Mouse (Mus musculus) limb, embryonic 14.5 days (tissue): ENCODE results near the gene Fer. TPM values are rescaled to one million over a fixed set of nuclear protein-coding genes. Genes with fewer than 3 reads are reported as not detected.
A peak's percentile ranks its signal among the peaks of the same experiment; 100 is the strongest.

Experiments
- ATAC-seq: fragments of 200-750 bp; cut with Nextera tagmentation; 2 replicates; pipeline ENCODE4 v1.8.0; 2017; ENCODE audit warnings: low read depth, moderate number of reproducible peaks, moderate TSS enrichment; ENCODE audit not compliant: low FRiP score
- DNase-seq: peaks from one replicate; pipeline ENCODE4 v3.0.0-alpha.2; 2015; ENCODE audit warnings: low spot score
- H3K27ac ChIP-seq: fragments of 300-500 bp; sonication (generic); replicated peaks from 2 replicates; pipeline ENCODE4 v1.5.1; 2014; ENCODE audit warnings: low read depth, mild to moderate bottlenecking, low read length, moderate library complexity, mixed read lengths
- H3K27me3 ChIP-seq: fragments of 300-500 bp; sonication (generic); 2 replicates; pipeline ENCODE4 v1.6.1; 2014; ENCODE audit warnings: low read length, mixed read lengths; ENCODE audit not compliant: control insufficient read depth, insufficient read depth
- H3K36me3 ChIP-seq: fragments of 300-500 bp; sonication (generic); 2 replicates; pipeline ENCODE4 v1.6.1; 2014; ENCODE audit warnings: mild to moderate bottlenecking, low read length, moderate library complexity, mixed read lengths; ENCODE audit not compliant: control insufficient read depth, insufficient read depth
- H3K4me1 ChIP-seq: fragments of 300-500 bp; sonication (generic); 2 replicates; pipeline ENCODE4 v1.6.1; 2014; ENCODE audit warnings: antibody characterized with exemption, low read length, mixed read lengths; ENCODE audit not compliant: control insufficient read depth, insufficient read depth
- H3K4me2 ChIP-seq: fragments of 300-500 bp; sonication (generic); replicated peaks from 2 replicates; pipeline ENCODE4 v1.6.1; 2014; ENCODE audit warnings: low read depth, mild to moderate bottlenecking, low read length, moderate library complexity; ENCODE audit not compliant: severe bottlenecking
- H3K4me3 ChIP-seq: fragments of 300-500 bp; sonication (generic); replicated peaks from 2 replicates; pipeline ENCODE4 v1.5.1; 2014; ENCODE audit warnings: low read length
- H3K9ac ChIP-seq: fragments of 300-500 bp; sonication (generic); 2 replicates; pipeline ENCODE4 v1.6.1; 2014; ENCODE audit warnings: mild to moderate bottlenecking, low read depth, low read length, moderate library complexity; ENCODE audit not compliant: severe bottlenecking
- H3K9me3 ChIP-seq: fragments of 300-500 bp; sonication (generic); 2 replicates; pipeline ENCODE4 v1.6.1; 2016; ENCODE audit warnings: low read length; ENCODE audit not compliant: control insufficient read depth
- POLR2A ChIP-seq: fragments of 200-500 bp; IDR thresholded peaks from 2 replicates; pipeline ENCODE4 v1.8.0; 2012; ENCODE audit warnings: inconsistent platforms, mild to moderate bottlenecking, moderate library complexity, borderline replicate concordance; ENCODE audit not compliant: insufficient read depth, insufficient read length; ENCODE audit errors: extremely low read depth
- WGBS: fragments of 180-500 bp; shearing (Covaris S2); extraction: QIAGEN DNeasy Blood & Tissue Kit; methylation state at CpG from one replicate; pipeline ENCODE4 v1.1.7; 2014; 5-methylcytosine and 5-hydroxymethylcytosine counted together
- polyA plus RNA-seq, 2 experiments: library from polyadenylated mRNA; depleted of rRNA in 1 of 2; stranded (reverse) in 1 of 2; unstranded in 1 of 2; fragments of >200 nt; fragmentation: Nextera tagmentation in 1 of 2; extraction: Ambion mirVana in 1 of 2; gene quantifications; 2 replicates each; pipeline versions ENCODE4 v1.2.1 to v1.2.3; 2012 to 2014

Fer gene
- polyA plus RNA-seq, 2 experiments, result 11.1 to 34.7 TPM

DNA sequence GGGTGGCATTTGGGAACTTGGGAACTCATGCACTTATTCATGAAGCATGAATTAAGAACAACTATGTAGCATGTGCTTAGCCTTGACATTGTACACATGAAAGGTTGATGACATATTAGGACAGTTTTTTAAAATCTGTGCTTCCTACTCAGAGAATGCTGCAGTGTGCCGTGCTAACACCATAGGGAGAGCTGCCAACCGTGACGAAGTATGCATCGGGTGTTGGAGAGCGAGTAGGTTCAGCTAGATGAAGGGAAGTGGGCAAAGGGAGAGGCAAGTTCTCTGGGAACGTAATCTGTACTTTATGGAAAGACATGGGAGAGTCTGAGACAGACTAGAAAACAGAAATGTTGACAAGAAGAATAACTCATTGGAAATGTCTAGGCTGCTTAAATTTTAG lies 253.9 kb downstream of the Fer start:
- H3K27ac ChIP-seq, result no peak overlapping the region
- ATAC-seq (no peak), DNase-seq (no peak)
- no peaks in the 10 kb centered on the region for H3K4me1 ChIP-seq
- H3K9me3 ChIP-seq, result no peaks in the 10 kb centered on the region
- H3K4me3 ChIP-seq, result no peak overlapping the region
- H3K27me3 ChIP-seq, result no peaks in the 10 kb centered on the region
- no peak for TF ChIP-seq POLR2A
- WGBS, result 81% methylated on average over 6 of the region's 6 CpGs
- H3K9ac ChIP-seq, result no peak overlapping the region
- H3K36me3 ChIP-seq, result no peaks in the 10 kb centered on the region
- no peak overlapping the region for H3K4me2 ChIP-seq

DNA sequence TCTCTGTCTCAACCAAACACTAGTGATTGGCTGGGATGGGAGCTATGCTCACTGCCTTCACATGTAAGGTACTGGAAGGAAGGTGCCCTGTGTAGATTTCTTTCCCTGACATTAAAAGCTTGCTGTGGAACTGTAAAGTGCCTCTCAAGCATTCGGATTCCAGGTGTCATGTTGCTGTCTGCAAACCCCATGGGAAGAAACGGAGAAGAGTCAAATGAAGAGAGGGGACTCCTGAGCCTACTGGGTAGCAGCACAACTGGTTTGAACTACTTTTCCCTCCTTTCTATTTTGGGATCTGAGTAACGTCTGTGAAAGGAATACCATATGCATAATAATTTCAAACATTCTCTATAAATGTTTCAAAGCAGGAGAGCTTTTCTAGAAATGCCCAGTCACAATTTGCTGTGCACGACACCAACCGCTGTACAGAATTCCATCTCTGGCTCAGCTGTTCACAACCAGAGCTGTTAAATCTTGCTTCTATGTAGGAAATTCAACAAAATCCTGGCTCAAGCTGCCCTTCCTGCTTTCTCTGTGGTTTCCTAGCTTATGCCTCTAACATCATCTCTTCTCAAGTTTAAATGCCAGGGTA lies 256.9 kb downstream of the Fer start:
- Histone ChIP-seq H3K4me3 (no peak overlapping the region), H3K9me3 (no peaks in the 10 kb centered on the region), H3K27me3 (no peaks in the 10 kb centered on the region), H3K9ac (no peak overlapping the region), H3K4me1 (no peaks in the 10 kb centered on the region), H3K36me3 (no peaks in the 10 kb centered on the region), H3K4me2 (no peak overlapping the region), H3K27ac (no peak overlapping the region)
- TF ChIP-seq POLR2A, result no peak
- DNase-seq (no peak), ATAC-seq (0 out of 2 replicates have a peak, but pooled peaks have one; percentile 50)
- 44% methylated on average over 5 of the region's 5 CpGs for WGBS

DNA sequence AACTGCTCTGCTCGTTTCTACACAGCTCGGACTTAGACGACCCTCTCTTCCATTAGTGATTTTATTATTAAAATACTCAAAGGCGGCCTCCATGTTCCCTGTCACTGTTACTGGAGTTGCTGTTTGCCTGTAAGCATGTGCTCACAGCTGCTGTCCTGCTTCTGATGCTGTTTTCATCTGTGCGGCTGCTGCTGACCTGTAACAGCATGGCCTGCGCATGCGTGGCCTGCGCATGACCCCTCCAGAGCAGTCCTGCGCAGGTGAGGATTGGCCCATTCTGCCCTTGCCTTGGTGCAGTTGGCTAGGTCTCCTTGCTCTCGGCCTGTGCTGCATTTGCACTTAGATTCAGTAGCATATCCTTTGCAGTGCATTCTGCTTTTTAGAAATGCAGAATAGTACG lies 259.7 kb downstream of the Fer start:
- Histone ChIP-seq H3K36me3 (no peaks in the 10 kb centered on the region), H3K4me3 (no peak overlapping the region), H3K9me3 (no peaks in the 10 kb centered on the region; the same call in 1 of the 2 replicates), H3K27ac (no peak overlapping the region), H3K4me2 (no peak overlapping the region), H3K27me3 (no peaks in the 10 kb centered on the region), H3K9ac (no peak overlapping the region), H3K4me1 (no peaks in the 10 kb centered on the region)
- DNase-seq, result no peak
- ATAC-seq, result no peak
- 75% methylated on average over 11 of the region's 11 CpGs for WGBS
- no peak for TF ChIP-seq POLR2A

DNA sequence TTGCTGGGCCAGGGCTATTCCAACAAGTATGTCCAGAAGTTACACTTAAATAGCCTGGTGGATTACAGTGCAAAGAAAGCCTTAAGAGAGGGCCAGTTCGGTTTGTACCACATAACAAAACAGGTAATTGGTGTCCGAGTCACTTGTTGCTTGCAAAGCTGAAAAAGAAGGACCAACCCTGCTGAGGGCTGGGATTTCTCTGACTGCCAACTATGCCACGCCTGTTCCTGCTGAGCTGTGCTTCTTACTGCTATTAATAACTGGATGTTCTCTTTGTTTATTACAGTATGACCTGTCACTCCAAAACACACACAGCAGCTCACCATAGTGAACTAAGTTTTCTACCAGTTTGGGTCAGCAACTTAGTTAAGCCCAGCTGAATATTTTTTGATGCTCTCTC lies 260.9 kb downstream of the Fer start:
- no peak overlapping the region for H3K9ac ChIP-seq
- H3K4me3 ChIP-seq, result no peak overlapping the region
- H3K9me3 ChIP-seq, result no peaks in the 10 kb centered on the region; the same call in 1 of the 2 replicates
- H3K36me3 ChIP-seq, result no peaks in the 10 kb centered on the region
- DNase-seq (no peak), ATAC-seq (no peak)
- H3K27me3 ChIP-seq, result no peaks in the 10 kb centered on the region
- H3K4me2 ChIP-seq, result no peak overlapping the region
- H3K27ac ChIP-seq, result no peak overlapping the region
- 77% methylated on average over 3 of the region's 3 CpGs for WGBS
- no peak for TF ChIP-seq POLR2A
- no peaks in the 10 kb centered on the region for H3K4me1 ChIP-seq

DNA sequence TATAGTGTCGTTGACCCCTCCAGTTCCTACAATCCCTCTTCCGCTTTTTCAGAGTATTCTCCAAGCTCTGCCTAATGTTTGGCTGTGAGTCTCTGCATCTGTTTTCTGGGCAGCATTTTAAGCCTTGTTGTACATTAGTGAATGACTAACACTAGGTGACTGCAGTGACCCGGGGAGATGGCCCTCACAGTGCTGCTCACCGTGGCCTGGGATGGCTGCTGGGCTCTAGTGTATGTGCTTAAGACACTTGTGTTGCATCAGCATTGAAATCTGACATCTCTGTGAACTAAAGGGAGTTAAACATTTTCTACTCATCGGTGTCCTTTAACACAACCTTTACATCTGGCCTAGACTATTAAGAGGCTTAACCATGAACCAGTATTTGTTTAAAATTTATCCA lies 264.0 kb downstream of the Fer start:
- H3K4me2 ChIP-seq, result no peak overlapping the region
- WGBS, result 90% methylated on average over 5 of the region's 5 CpGs
- H3K36me3 ChIP-seq, result no peaks in the 10 kb centered on the region
- no peak for TF ChIP-seq POLR2A
- DNase-seq (no peak), ATAC-seq (no peak)
- peaks cover 6% of the 10 kb centered on the region; the same call in 1 of the 2 replicates for H3K4me1 ChIP-seq
- H3K4me3 ChIP-seq, result no peak overlapping the region
- no peak overlapping the region for H3K27ac ChIP-seq
- no peaks in the 10 kb centered on the region; the same call in 1 of the 2 replicates for H3K9me3 ChIP-seq
- no peak overlapping the region for H3K9ac ChIP-seq
- no peaks in the 10 kb centered on the region for H3K27me3 ChIP-seq

DNA sequence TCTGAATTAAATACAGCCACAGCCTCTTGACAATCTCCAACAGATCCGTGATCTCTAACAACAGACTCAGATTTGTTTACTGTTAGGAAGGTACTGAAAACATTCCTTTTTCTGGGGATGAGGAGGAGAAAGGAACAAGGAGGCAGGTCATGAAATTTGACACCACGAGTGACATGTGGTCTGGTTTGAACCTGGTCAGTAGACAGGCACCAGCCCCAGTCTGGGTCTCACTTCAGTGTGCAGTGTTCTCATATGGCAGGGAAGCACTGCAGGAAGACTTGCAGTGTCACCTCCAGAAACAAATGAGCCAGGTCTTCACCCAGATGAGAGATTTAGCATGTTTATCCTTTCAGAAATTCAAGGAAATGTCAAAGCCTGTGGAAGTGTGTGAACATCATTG lies 266.9 kb downstream of the Fer start:
- Histone ChIP-seq H3K9me3 (no peaks in the 10 kb centered on the region; the same call in 1 of the 2 replicates), H3K27me3 (no peaks in the 10 kb centered on the region), H3K4me1 (peaks cover 8% of the 10 kb centered on the region; the same call in 1 of the 2 replicates), H3K27ac (no peak overlapping the region), H3K4me3 (no peak overlapping the region), H3K9ac (no peak overlapping the region), H3K36me3 (no peaks in the 10 kb centered on the region), H3K4me2 (no peak overlapping the region)
- WGBS, result 29% methylated on average over 2 of the region's 2 CpGs
- no peak for DNase-seq
- ATAC-seq, result no peak
- TF ChIP-seq POLR2A, result no peak
